Mouse (Mus musculus) ES-Bruce4 (cell line): ENCODE results near the gene Spire2.

ENCODE experiments used
- CTCF ChIP-seq: IDR thresholded peaks from one replicate; pipeline ENCODE4 v1.8.1; 2011; ENCODE audit warnings: low read depth, low read length
- EP300 ChIP-seq: IDR thresholded peaks from 2 replicates; pipeline ENCODE4 v1.6.1; 2011; ENCODE audit warnings: low read depth, low read length; ENCODE audit not compliant: insufficient read depth

GRCm38 (mm10) chr8:123291716-123292115 is 40.8 kb upstream of the Spire2 start:
- TF ChIP-seq CTCF (no peak), EP300 (no peak)
